Comparison of ENCODE assay signal across 10 mouse cellular contexts in genomic region chr5:120711416-120711815, GRCm38 (mm10). TPM values are rescaled to one million over a fixed set of nuclear protein-coding genes. Genes with fewer than 3 reads are reported as not detected.
A peak's percentile ranks its signal among the peaks of the same experiment; 100 is the strongest.
DNase-seq lines count a peak whose midpoint lies in the region; ATAC-seq and TF ChIP-seq lines count a peak whose summit lies in the region.
"Had no signal": no experiment of that assay in that cellular context is flagged by ENCODE, and none has a peak within 500 bp of the region (broad histone marks: within the 10 kb centered on the region; RNA-seq: fewer than 3 reads in every experiment).

No protein-coding gene starts in this region.

- 1% methylated on average over 42 of the region's 43 CpGs for WGBS in kidney, postnatal 0 days
- 4% methylated on average over 34 of the region's 43 CpGs for WGBS in liver, embryonic 13.5 days (ENCODE audit: insufficient replicate concordance)
- under 1% methylated on average over 36 of the region's 43 CpGs for WGBS in neural tube, embryonic 15.5 days

- no peaks in the 10 kb centered on the region for H3K9me3 ChIP-seq in kidney, postnatal 0 days (replicated peaks; ENCODE audit: low read length)
- no peaks in the 10 kb centered on the region for H3K9me3 ChIP-seq in liver, embryonic 13.5 days (replicated peaks)
- H3K9me3 ChIP-seq in neural tube, embryonic 15.5 days (replicated peaks), result no peaks in the 10 kb centered on the region

- H3K4me3 ChIP-seq in kidney, postnatal 0 days (replicated peaks; ENCODE audit: low read depth, low read length), result peak overlapping the region; percentile 41
- H3K4me3 ChIP-seq in liver, embryonic 13.5 days (replicated peaks), result no peak overlapping the region
- H3K4me3 ChIP-seq in neural tube, embryonic 15.5 days (replicated peaks), result peak overlapping the region; percentile 76

- peaks cover 26% of the 10 kb centered on the region for H3K27me3 ChIP-seq in kidney, postnatal 0 days (ENCODE audit: insufficient read depth, low read length)
- peaks cover 83% of the 10 kb centered on the region for H3K27me3 ChIP-seq in liver, embryonic 13.5 days
- peaks cover 24% of the 10 kb centered on the region for H3K27me3 ChIP-seq in neural tube, embryonic 15.5 days (replicated peaks)

- no peaks in the 10 kb centered on the region for H3K36me3 ChIP-seq in kidney, postnatal 0 days (ENCODE audit: insufficient read depth, low read length)
- no peaks in the 10 kb centered on the region for H3K36me3 ChIP-seq in liver, embryonic 13.5 days
- H3K36me3 ChIP-seq in neural tube, embryonic 15.5 days, result no peaks in the 10 kb centered on the region

- peak overlapping the region; percentile 70 for H3K4me2 ChIP-seq in kidney, postnatal 0 days (ENCODE audit: low read length)
- peak overlapping the region; percentile 25 for H3K4me2 ChIP-seq in liver, embryonic 13.5 days
- H3K4me2 ChIP-seq in neural tube, embryonic 15.5 days, result peak overlapping the region; percentile 93

- H3K27ac ChIP-seq in kidney, postnatal 0 days, result no peak overlapping the region
- no peak overlapping the region for H3K27ac ChIP-seq in liver, embryonic 13.5 days
- H3K27ac ChIP-seq in neural tube, embryonic 15.5 days (replicated peaks), result peak overlapping the region; percentile 89
- H3K27ac ChIP-seq: macrophage had no signal

- no peak for TF ChIP-seq CTCF in kidney, postnatal 0 days (IDR thresholded peaks at IDR 0.05; ENCODE audit: low read depth)

- peaks cover 4% of the 10 kb centered on the region for H3K4me1 ChIP-seq in kidney, postnatal 0 days (replicated peaks; ENCODE audit: insufficient read depth, low read length)
- H3K4me1 ChIP-seq in liver, embryonic 13.5 days (replicated peaks), result no peaks in the 10 kb centered on the region
- peaks cover 59% of the 10 kb centered on the region for H3K4me1 ChIP-seq in neural tube, embryonic 15.5 days

- H3K9ac ChIP-seq in kidney, postnatal 0 days (ENCODE audit: low read depth, low read length), result no peak overlapping the region
- H3K9ac ChIP-seq in liver, embryonic 13.5 days, result no peak overlapping the region
- peak overlapping the region; percentile 96 for H3K9ac ChIP-seq in neural tube, embryonic 15.5 days (replicated peaks)

- no peak for ATAC-seq in kidney, postnatal 0 days (replicated peaks; ENCODE audit: low FRiP score, low read depth)
- ATAC-seq in liver, embryonic 13.5 days (ENCODE audit: low read depth), result no peak
- peak; percentile 60 for ATAC-seq in neural tube, embryonic 15.5 days (ENCODE audit: low FRiP score)
- ATAC-seq: Patski had no signal

- peak; percentile 25 for DNase-seq in ovary, postnatal 36 days (ENCODE audit: low spot score)
- DNase-seq in ovary, adult 18-20 months (ENCODE audit: low spot score), result no peak
- peak; percentile 82 to 89 for DNase-seq in cerebellum, postnatal 25 days
- peak; percentile 41 to 44 for DNase-seq in heart, adult 18-20 months
- no peak for DNase-seq in kidney, postnatal 0 days (ENCODE audit: low spot score)
- no peak for DNase-seq in liver, embryonic 13.5 days
- peak; percentile 69 for DNase-seq in thymus, postnatal 0 days (ENCODE audit: low spot score)

RNA-seq across cellular contexts. Expression of gene Dtx1, which starts 0.3 kb away (rescaled TPM):
- total RNA-seq in heart, adult 18-20 months (2021), result 1 to 10 TPM in 1 of 2 experiments, under 1 TPM in 1; 0.99 to 2.7 TPM
- 3.6 and 5.5 TPM in 2 replicates for polyA plus RNA-seq in kidney, postnatal 0 days (2015; fragmentation: Nextera tagmentation; extraction: Ambion mirVana)
- polyA plus RNA-seq in liver, embryonic 13.5 days (2015; fragmentation: Nextera tagmentation; extraction: Ambion mirVana), result 0.21 and 0.53 TPM in 2 replicates
- 59.9 and 61.1 TPM in 2 replicates for polyA plus RNA-seq in neural tube, embryonic 15.5 days (2015; fragmentation: Nextera tagmentation; extraction: Ambion mirVana)
- 43.4 and 43.7 TPM in 2 replicates for polyA plus RNA-seq in thymus, postnatal 0 days (2015; fragmentation: Nextera tagmentation; extraction: Ambion mirVana)

RNA-seq across cellular contexts. Expression of gene Oas2, which starts 38.2 kb away (rescaled TPM):
- total RNA-seq in heart, adult 18-20 months (2021), result 1 to 10 TPM; 1.1 to 1.2 TPM
- 0.64 and 0.87 TPM in 2 replicates for polyA plus RNA-seq in kidney, postnatal 0 days (2015; fragmentation: Nextera tagmentation; extraction: Ambion mirVana)
- 0.25 and 0.34 TPM in 2 replicates for polyA plus RNA-seq in liver, embryonic 13.5 days (2015; fragmentation: Nextera tagmentation; extraction: Ambion mirVana)
- 0.20 and 0.46 TPM in 2 replicates for polyA plus RNA-seq in neural tube, embryonic 15.5 days (2015; fragmentation: Nextera tagmentation; extraction: Ambion mirVana)
- 0.62 and 0.86 TPM in 2 replicates for polyA plus RNA-seq in thymus, postnatal 0 days (2015; fragmentation: Nextera tagmentation; extraction: Ambion mirVana)
- polyA plus RNA-seq: Patski had no signal

Comparison
In these comparisons a context has a peak if more than half of its experiments do, and no peak if none do; other contexts are left out.
1. DNase-seq: peak in ovary, postnatal 36 days (single experiment), cerebellum, postnatal 25 days (2 of 2), heart, adult 18-20 months (2 of 2) and thymus, postnatal 0 days (single experiment); none in ovary, adult 18-20 months (single experiment), kidney, postnatal 0 days (single experiment) and liver, embryonic 13.5 days (single experiment).
2. H3K4me2 ChIP-seq: peak in every context shown above with its lines; median percentile 93 in neural tube, embryonic 15.5 days; 70 in kidney, postnatal 0 days; 25 in liver, embryonic 13.5 days.